In the genomic region with DNA sequence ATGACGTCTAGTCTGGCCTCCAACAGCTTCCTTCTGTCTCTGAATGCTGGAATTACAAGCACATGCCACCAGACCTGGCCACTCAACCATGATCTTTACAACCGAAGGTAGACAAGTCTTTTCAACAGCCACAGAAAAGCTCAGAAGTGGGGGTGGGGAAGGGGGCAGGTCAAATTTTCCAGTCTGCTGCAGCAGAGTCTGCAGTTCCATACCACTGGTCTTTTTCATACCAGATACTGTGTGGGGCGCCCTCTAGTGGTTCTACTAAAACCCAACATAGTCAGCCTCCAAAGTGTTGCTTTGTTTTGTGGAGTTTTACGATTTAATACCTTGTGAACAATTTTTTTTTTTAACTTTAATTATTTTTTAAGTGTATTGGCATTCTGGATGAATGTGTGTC, we compare ENCODE assay signal across 1 mouse cellular context.
TF ChIP-seq lines count a peak whose summit lies in the region.

No protein-coding gene starts in this region.

TF ChIP-seq in MEL, 35 proteins besides CTCF, POLR2A, EP300 and RAD21 (continued from another document):
- TF ChIP-seq BHLHE40 (IDR thresholded peaks at IDR 0.05; ENCODE audit: borderline replicate concordance, low read depth, low read length) (no peak; the same call in 1 of the 2 replicates), ZKSCAN1 (IDR thresholded peaks at IDR 0.05; ENCODE audit: low read depth, low read length) (no peak), ZMIZ1 (IDR thresholded peaks at IDR 0.05; ENCODE audit: low read depth, low read length) (no peak), MAZ (IDR thresholded peaks at IDR 0.05; ENCODE audit: low read depth, low read length) (no peak), GATA1 (IDR thresholded peaks at IDR 0.05; ENCODE audit: low read depth, low read length) (no peak), ZNF384 (IDR thresholded peaks at IDR 0.05; ENCODE audit: low read depth, low read length) (no peak), JUND (IDR thresholded peaks at IDR 0.05; ENCODE audit: low read depth, low read length) (no peak), MYB (IDR thresholded peaks at IDR 0.05; ENCODE audit: low read depth, low read length) (no peak)
